Mouse (Mus musculus) T-helper 17 cell (primary cell): ENCODE data around the gene Dirc2.

ENCODE experiments used
- in situ Hi-C, 2 experiments: fragments of 300-600 bp; cut with MboI, MseI; formaldehyde crosslinking; loops; 1 replicate in 1 of 2; 2 replicates in 1 of 2; pipeline ENCODE4 v1.15.1; 2025; ENCODE audit warnings: high pct_unique_total_duplicates in 2 of 2

Dirc2 gene

GRCm38 (mm10) chr16:35776737-35777136 lies 7.6 kb upstream of the Dirc2 start:
- in situ Hi-C loops: no loop called here

- in situ Hi-C loops: no loop called here
Observed at GRCm38 (mm10) chr16:35775835-35776234, 6.7 kb upstream of the Dirc2 start.

GRCm38 (mm10) chr16:35772598-35772997 lies 3.4 kb upstream of the Dirc2 start:
- in situ Hi-C loops: no loop called here

- in situ Hi-C loops: no loop called here
Observed at GRCm38 (mm10) chr16:35771606-35772005, 2.5 kb upstream of the Dirc2 start.

GRCm38 (mm10) chr16:35771141-35771540 lies 2.0 kb upstream of the Dirc2 start:
- in situ Hi-C loops: no loop called here

- in situ Hi-C loops: loop anchor here in 1 of 2 experiments (5.0 kb wide), 1 partner anchor 42 kb away; no protein-coding TSS in a partner anchor
Observed at GRCm38 (mm10) chr16:35769878-35770657, 912 bp upstream of the Dirc2 start, which contains the start of gene Hspbap1. Gene Hspbap1 (plus strand): TSS chr16:35770375.

GRCm38 (mm10) chr16:35768469-35768784 lies 729 bp downstream of the Dirc2 start:
- in situ Hi-C loops: loop anchor here in 1 of 2 experiments (5.0 kb wide), 1 partner anchor 44 kb away; no protein-coding TSS in a partner anchor

GRCm38 (mm10) chr16:35766366-35766765 lies 2.8 kb downstream of the Dirc2 start:
- in situ Hi-C loops: loop anchor here in 1 of 2 experiments (5.0 kb wide), 1 partner anchor 46 kb away; no protein-coding TSS in a partner anchor

- in situ Hi-C loops: loop anchor here in 1 of 2 experiments (5.0 kb wide), 1 partner anchor 47 kb away; no protein-coding TSS in a partner anchor
Observed at GRCm38 (mm10) chr16:35765449-35765848, 3.7 kb downstream of the Dirc2 start.

GRCm38 (mm10) chr16:35764941-35765340 lies 4.2 kb downstream of the Dirc2 start:
- in situ Hi-C loops: loop anchor here in 1 of 2 experiments (5.0 kb wide), 1 partner anchor 47 kb away; no protein-coding TSS in a partner anchor

GRCm38 (mm10) chr16:35763590-35764296 lies 5.4 kb downstream of the Dirc2 start:
- in situ Hi-C loops: no loop called here

- in situ Hi-C loops: no loop called here
Observed at GRCm38 (mm10) chr16:35759401-35759800, 9.8 kb downstream of the Dirc2 start.

GRCm38 (mm10) chr16:35756697-35757096 lies 12.5 kb downstream of the Dirc2 start:
- in situ Hi-C loops: no loop called here

GRCm38 (mm10) chr16:35755502-35756334 lies 13.4 kb downstream of the Dirc2 start:
- in situ Hi-C loops: no loop called here

GRCm38 (mm10) chr16:35753926-35754325 lies 15.2 kb downstream of the Dirc2 start:
- in situ Hi-C loops: no loop called here

- in situ Hi-C loops: no loop called here
Observed at GRCm38 (mm10) chr16:35751841-35752240, 17.3 kb downstream of the Dirc2 start.

GRCm38 (mm10) chr16:35749385-35749784 lies 19.8 kb downstream of the Dirc2 start:
- in situ Hi-C loops: loop anchor here in 1 of 2 experiments (10.0 kb wide), 1 partner anchor 185 kb away; the partner anchor contains the start of genes Dtx3l and Parp9

- in situ Hi-C loops: loop anchor here in 1 of 2 experiments (10.0 kb wide), 1 partner anchor 187 kb away; the partner anchor contains the start of genes Dtx3l and Parp9
Observed at GRCm38 (mm10) chr16:35748237-35748603, 20.9 kb downstream of the Dirc2 start.

GRCm38 (mm10) chr16:35747417-35748236 lies 21.5 kb downstream of the Dirc2 start:
- in situ Hi-C loops: loop anchor here in 1 of 2 experiments (10.0 kb wide), 1 partner anchor 187 kb away; the partner anchor contains the start of genes Dtx3l and Parp9

GRCm38 (mm10) chr16:35742251-35742937 lies 26.8 kb downstream of the Dirc2 start:
- in situ Hi-C loops: loop anchor here in 1 of 2 experiments (10.0 kb wide), 1 partner anchor 192 kb away; the partner anchor contains the start of genes Dtx3l and Parp9
